Mouse (Mus musculus): Measurements from ENCODE around the gene Ankle2.

Gene Ankle2

GRCm38 (mm10) chr5:110281984-110282383 lies 51.2 kb downstream of the Ankle2 start:
- DNase-seq (ENCODE audit: inconsistent age in 2 of 2, low spot score in 1 of 2): no peak

DNA sequence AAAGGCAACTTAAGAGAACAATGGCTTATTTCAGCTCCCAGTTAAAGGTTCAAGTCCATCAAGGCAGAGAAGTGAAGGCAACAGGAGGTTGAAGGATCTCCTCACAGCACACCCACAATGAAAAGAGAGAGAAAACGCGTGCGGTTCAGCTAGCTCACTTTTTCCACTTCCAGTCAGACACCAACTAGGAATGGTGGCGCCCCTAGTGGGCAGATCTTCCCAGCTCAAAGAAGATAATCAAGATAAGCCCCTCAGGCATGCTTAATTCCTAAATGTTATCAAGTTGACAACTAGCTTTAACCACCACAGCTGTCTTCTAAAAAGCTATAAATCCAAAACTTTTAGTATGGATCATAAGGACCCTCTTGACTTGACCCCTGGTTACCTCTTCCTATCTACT lies 53.7 kb downstream of the Ankle2 start:
- peak; percentile 33 to 73 for DNase-seq (ENCODE audit: inconsistent age in 2 of 2, low spot score in 1 of 2)

GRCm38 (mm10) chr5:110285156-110285555 lies 54.4 kb downstream of the Ankle2 start:
- peak in 1 of 2 experiments; percentile 51 for DNase-seq (ENCODE audit: inconsistent age in 2 of 2, low spot score in 1 of 2)

GRCm38 (mm10) chr5:110285770-110286445 lies 55.1 kb downstream of the Ankle2 start, which contains the start of the genes Pxmp2 and Pole:
Pxmp2 (minus strand) TSS chr5:110286186.
Pole (plus strand) TSS chr5:110286306.
- peak; percentile 89 to 95 for DNase-seq (ENCODE audit: inconsistent age in 2 of 2, low spot score in 1 of 2)

- no peak for DNase-seq (ENCODE audit: inconsistent age in 2 of 2, low spot score in 1 of 2)
Measured at GRCm38 (mm10) chr5:110286446-110287083, 55.8 kb downstream of the Ankle2 start.

DNA sequence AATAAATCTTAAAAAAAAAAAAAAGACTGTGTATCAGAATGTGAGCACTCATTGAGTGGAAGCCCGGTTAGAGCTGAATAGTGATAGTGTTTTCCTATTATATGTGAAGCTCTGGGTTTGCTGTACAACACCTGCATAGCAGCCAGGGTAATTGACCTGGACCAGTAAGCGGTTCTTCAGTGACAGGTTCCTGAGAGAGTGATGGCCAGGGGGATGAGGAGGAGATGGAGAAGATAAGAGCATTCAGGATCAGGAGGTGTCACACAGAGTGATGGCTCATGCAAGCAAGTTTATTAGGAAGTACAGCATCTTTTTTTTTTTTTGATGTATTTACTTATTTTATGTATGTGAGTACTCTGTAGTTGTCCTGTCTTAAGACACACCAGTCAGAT lies 56.3 kb downstream of the Ankle2 start:
- no peak for DNase-seq (ENCODE audit: inconsistent age in 2 of 2, low spot score in 1 of 2)

DNA sequence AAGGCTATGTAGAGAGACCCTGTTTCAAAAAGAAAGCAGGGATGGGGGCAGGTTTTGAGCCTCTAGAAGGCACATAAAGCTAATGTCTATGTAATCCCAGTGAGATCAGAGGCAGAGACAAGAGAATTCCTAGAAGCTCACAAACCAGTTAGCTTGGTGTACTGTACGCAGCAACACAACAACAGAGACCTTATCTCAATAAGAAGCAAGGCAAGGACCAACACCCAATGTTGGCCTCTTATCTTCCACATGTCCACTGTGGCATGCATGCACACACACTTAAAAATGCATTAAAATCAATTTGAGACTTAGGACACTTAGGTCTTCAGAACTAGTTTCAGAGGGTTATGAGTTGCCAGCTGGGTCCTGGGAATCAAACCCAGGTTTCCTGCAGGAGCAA lies 60.8 kb downstream of the Ankle2 start:
- no peak for DNase-seq (ENCODE audit: inconsistent age in 2 of 2, low spot score in 1 of 2)

DNA sequence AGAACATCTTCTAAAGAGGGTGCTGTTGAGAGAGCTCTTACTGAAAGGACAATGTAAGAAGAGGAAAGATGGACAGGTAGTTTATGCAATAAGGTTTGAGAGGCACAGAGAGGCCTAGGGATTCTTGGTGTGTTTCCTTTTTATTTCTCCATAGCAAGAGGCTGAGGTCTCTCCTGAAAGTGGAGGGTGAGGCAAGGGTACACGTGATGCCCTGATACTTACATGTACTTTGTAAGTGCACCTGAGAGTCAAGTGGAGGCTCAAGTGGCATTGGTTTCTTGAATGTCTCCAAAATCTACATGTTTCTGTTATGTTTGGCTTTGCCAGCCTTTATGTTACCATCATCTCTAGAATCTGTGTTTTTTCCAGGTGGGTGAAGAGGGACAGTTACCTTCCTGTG lies 65.8 kb downstream of the Ankle2 start:
- DNase-seq (ENCODE audit: inconsistent age in 2 of 2, low spot score in 1 of 2): no peak

DNA sequence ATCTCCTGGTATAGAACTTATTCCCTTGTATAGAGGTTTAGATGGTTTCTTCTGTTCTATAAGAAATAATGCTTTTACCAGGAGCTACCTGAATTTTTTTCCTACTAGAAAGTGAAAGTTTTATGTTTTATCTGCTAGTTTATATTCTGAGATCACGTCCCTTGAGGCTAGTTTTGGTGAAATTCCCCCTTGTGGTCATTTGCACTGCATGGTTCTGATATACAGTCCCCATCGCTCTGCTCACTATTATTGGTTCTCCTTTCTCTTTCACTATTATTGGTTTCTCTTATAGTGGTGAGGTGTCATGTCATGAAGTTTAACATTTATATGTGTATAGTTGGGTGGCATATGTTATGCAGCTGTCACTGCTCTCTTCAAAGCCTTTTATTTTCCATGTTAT lies 69.8 kb downstream of the Ankle2 start:
- no peak for DNase-seq (ENCODE audit: inconsistent age in 2 of 2, low spot score in 1 of 2)
